10 mouse cellular contexts compared by ENCODE assay signal in genomic region chr10:59430701-59431218, GRCm38 (mm10). TPM values are rescaled to one million over a fixed set of nuclear protein-coding genes. Genes with fewer than 3 reads are reported as not detected.
DNase-seq lines count a peak whose midpoint lies in the region; ATAC-seq and TF ChIP-seq lines count a peak whose summit lies in the region.
"Had no signal": no experiment of that assay in that cellular context is flagged by ENCODE, and none has a peak within 500 bp of the region (broad histone marks: within the 10 kb centered on the region; RNA-seq: fewer than 3 reads in every experiment).

No protein-coding gene starts in this region.

- H3K27me3 ChIP-seq in liver, embryonic 12.5 days (replicated peaks) = no peaks in the 10 kb centered on the region

- DNase-seq in adrenal gland, adult (ENCODE audit: inconsistent age in 2 of 2, low spot score in 1 of 2) = peak; percentile 45 to 76
- no peak for DNase-seq in adrenal gland, adult 8-10 months
- peak; percentile 20 to 25 for DNase-seq in urinary bladder, adult 18-20 months (ENCODE audit: low spot score in 2 of 2)
- DNase-seq in urinary bladder, postnatal 4 days (ENCODE audit: low spot score in 2 of 2) = no peak
- no peak for DNase-seq in spleen, adult 12 weeks (ENCODE audit: low spot score)
- DNase-seq in lung, postnatal 14 days = no peak
- no peak for DNase-seq in lung, adult 2 months
- DNase-seq: cerebellum, adult 8-10 months; kidney, postnatal 4 days had no signal

- TF ChIP-seq CTCF in lung, adult 2 months (IDR thresholded peaks at IDR 0.05; ENCODE audit: insufficient read depth, low read length) = no peak

- 5% methylated on average over 6 of the region's 6 CpGs for WGBS in liver, embryonic 12.5 days (ENCODE audit: insufficient replicate concordance)
- 22% methylated on average over 6 of the region's 6 CpGs for WGBS in lung, adult 2 months

- no peak overlapping the region for H3K4me3 ChIP-seq in liver, embryonic 12.5 days
- H3K4me3 ChIP-seq in lung, adult 2 months (replicated peaks; ENCODE audit: extremely low read depth, low read depth, low read length) = no peak overlapping the region

- no peak overlapping the region for H3K27ac ChIP-seq in liver, embryonic 12.5 days

- no peak for TF ChIP-seq POLR2A in lung, adult 2 months (IDR thresholded peaks at IDR 0.05; ENCODE audit: borderline replicate concordance, extremely low read depth, low read depth, low read length)

- ATAC-seq in liver, embryonic 12.5 days = peak; percentile 65

- H3K9ac ChIP-seq in liver, embryonic 12.5 days = no peak overlapping the region

- H3K4me1 ChIP-seq in liver, embryonic 12.5 days = peaks cover 14% of the 10 kb centered on the region
- H3K4me1 ChIP-seq in lung, adult 2 months (ENCODE audit: control insufficient read depth, insufficient read depth, low read length) = no peaks in the 10 kb centered on the region

- no peak overlapping the region for H3K4me2 ChIP-seq in liver, embryonic 12.5 days

- no peaks in the 10 kb centered on the region for H3K9me3 ChIP-seq in liver, embryonic 12.5 days (replicated peaks)

- no peaks in the 10 kb centered on the region for H3K36me3 ChIP-seq in liver, embryonic 12.5 days

RNA-seq across cellular contexts. Expression of gene Oit3, which starts 10.8 kb away (rescaled TPM):
- total RNA-seq in adrenal gland, adult 8-10 months (2022) = 1 to 10 TPM; 2.7 to 5.3 (median 3.1) TPM
- polyA plus RNA-seq in liver, embryonic 12.5 days (2016; fragmentation: Nextera tagmentation; extraction: Ambion mirVana) = 32.4 and 37.4 TPM in 2 replicates
- 0.78 and 2.0 TPM in 2 replicates for polyA plus RNA-seq in lung, adult 2 months (2012; rRNA removed)

RNA-seq across cellular contexts. Expression of gene Pla2g12b, which starts 27.3 kb away (rescaled TPM):
- total RNA-seq in adrenal gland, adult 8-10 months (2022) = not detected
- 39.0 and 41.3 TPM in 2 replicates for polyA plus RNA-seq in liver, embryonic 12.5 days (2016; fragmentation: Nextera tagmentation; extraction: Ambion mirVana)
- 0.41 TPM in 1 of 2 replicates, not detected in the other for polyA plus RNA-seq in lung, adult 2 months (2012; rRNA removed)

RNA-seq across cellular contexts. Expression of gene Gm10273, which starts 35.3 kb away (rescaled TPM):
- total RNA-seq in adrenal gland, adult 8-10 months (2022) = 10 to 100 TPM; 23.4 to 75.5 (median 42.2) TPM
- 4.2 and 5.2 TPM in 2 replicates for polyA plus RNA-seq in liver, embryonic 12.5 days (2016; fragmentation: Nextera tagmentation; extraction: Ambion mirVana)
- polyA plus RNA-seq in lung, adult 2 months (2012; rRNA removed) = 2.3 TPM in 2 replicates

Comparison
In these comparisons a context has a peak if more than half of its experiments do, and no peak if none do; other contexts are left out.
1. DNase-seq: peak in adrenal gland, adult (2 of 2) and urinary bladder, adult 18-20 months (2 of 2); none in adrenal gland, adult 8-10 months (single experiment), urinary bladder, postnatal 4 days (0 of 2), spleen, adult 12 weeks (single experiment), lung, postnatal 14 days (single experiment) and lung, adult 2 months (single experiment).
2. RNA of gene Oit3, which starts 10.8 kb away (polyA plus RNA-seq): 32.4 to 37.4 TPM in liver, embryonic 12.5 days; 0.78 to 2.0 TPM in lung, adult 2 months; every median in the first group is over 10 times any median in the second.
3. RNA of gene Pla2g12b, which starts 27.3 kb away (polyA plus RNA-seq): 39.0 to 41.3 TPM in liver, embryonic 12.5 days; 0.41 TPM in lung, adult 2 months; every median in the first group is over 10 times any median in the second.